Mouse (Mus musculus) mesoderm, embryonic 11.5 days (tissue): ENCODE measurements at regions not wholly inside any gene's neighbourhood (a gene's known extent, or its start where the extent isn't known, plus 50 kb on each side); places are given as distances from the start of the nearest gene placed in this dataset.

ENCODE experiments used
- DNase-seq: peaks from one replicate; pipeline ENCODE4 v3.0.0-alpha.2; 2012; ENCODE audit warnings: low read depth, low spot score

DNA sequence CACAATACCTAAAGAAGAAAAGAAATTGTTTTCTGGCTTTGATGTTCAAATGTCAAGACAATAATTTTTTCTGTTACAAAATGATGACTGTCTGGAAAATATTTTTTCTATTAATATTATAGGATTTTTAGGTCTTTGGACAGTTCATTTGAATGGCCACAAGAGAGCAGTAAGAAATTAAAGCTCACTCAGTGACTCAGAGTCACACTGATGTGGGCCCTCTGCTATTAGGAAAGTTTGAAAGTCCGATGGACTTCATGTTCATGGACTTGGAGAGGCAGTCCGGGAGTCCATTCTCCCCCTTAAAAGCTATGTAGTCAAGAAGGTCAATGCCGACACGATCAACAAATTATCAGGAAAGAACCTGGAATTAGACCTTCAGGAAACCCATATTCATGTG, 657.0 kb downstream of the Mecom start:
- no peak for DNase-seq

DNA sequence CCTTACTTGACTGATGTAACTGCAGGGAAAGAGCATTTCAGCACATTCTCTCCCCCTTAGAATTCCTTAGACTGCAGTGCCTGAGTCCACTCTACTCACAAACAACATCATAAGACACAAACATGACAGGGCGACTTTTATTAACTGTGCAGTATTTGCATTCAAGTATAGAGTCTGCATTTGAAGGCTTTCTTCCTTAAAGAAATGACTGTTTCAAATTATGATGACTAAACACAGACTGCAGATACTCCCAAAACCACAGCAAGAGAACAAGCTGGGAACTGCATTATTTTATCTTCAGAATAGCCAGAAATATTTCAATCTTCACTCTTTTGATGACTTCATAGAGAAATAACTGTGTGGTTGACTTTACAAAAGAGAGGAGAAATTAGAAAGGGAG, 657.5 kb downstream of the Mecom start:
- DNase-seq: no peak

DNA sequence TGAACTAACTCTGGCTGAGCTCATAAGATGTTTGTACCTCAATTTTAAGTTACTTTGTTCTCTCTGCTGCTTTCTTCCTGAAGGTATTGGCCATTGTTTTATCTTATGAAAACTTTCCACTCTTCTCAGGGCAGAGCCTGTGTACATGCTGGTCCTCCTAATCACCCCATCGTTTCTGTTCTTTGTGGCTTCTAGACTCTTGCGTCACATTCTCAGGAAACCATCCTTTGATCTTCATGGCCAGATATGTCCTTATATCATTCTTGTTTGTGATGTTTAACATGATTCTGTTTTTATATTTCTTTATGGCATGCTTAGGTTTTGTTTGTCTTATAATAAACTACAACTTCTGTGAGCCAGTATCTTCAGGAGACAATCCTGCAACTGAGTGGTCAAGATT, 658.2 kb downstream of the Mecom start:
- no peak for DNase-seq

DNA sequence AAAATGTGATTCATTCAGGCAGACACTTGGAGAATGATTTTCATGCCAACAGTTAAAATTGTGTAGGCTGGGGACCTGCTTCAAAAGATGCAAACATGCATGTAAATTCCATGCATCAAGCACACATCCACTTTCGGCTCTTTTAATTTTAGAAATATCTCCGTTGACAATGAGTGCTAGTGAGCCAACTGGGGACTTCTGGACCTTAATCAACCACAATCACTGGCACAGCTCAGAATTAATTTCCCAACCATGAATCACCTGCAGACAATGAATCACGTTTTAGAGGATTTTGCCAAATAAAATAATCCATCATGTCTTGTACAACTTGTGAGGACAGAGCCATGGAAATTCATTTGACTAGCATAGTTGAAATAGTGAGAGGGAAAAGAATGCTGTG, 667.8 kb downstream of the Mecom start:
- no peak for DNase-seq

DNA sequence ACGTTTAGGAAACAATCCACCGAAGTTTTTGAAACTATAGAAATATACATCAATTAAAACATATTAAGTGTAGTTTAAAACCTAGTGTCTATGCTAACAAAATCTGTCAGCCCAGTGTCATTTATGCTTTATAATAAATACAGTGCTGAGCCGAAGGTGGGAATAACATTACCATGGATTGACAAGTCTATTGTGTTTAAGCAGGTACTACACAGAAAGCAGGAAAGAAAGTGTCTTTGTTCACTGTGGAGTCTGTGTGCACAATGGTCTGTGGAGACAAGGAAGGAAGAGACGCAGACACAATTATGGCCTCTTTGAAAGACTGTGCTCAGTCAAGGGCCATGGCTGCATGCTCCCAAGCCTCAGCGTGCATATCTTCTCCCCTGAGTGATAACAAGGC, 672.0 kb downstream of the Mecom start:
- no peak for DNase-seq

DNA sequence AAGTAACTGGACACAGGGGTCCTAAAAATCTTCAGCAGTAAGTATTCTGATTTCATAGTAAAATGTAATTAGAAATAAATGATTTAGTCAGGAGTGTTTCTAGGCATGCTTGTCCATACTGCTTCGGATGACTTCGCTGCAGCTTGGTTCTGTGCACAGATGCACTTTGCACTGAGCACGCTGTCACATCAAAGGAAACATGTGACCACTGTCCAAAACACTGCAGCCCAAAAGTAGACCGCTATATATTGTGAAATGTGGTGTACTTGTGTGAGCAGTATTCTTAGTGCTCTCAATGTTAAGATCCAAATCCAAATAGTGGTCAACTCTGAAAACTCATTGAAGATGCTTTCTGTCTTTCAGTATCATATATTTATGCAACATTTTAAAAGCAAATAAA, 685.4 kb downstream of the Mecom start:
- DNase-seq: no peak

DNA sequence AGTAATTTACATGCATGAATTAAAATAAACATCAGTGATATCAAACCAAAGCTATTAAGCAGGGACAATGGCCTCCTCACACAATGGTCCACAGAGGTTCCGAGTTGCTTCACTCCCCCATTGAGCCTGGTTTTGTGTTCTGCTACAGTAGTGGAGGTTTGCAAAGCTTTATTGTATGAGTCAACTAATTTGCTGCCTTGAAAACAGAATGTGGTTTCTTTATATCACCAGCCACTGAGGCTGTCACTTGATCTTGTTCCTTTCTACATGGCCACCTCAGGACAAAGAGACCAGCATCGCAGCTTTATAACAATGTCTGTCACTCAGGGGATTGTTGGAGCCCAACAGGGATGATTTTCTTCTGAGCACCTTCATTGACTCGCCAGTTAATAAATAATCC, 695.3 kb downstream of the Mecom start:
- no peak for DNase-seq

DNA sequence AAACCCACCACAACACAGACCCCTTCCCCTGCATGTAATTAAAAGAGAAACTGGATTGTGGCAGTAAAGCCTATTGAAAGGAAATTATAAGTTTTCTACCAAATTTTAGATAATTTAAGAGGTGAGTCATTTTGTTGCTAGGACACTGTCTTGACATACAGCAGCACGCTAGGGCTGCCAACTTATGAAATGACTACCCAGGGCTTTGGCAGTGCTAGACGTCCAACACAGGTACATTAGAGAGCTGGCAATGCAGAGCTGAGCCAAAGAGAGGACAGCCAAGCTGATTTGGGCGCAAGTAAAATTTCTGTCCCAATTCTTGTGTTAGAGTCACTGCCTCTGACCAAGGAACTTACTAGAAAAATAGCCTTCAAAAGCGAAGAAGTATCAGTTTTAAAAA, 712.4 kb downstream of the Mecom start:
- no peak for DNase-seq

DNA sequence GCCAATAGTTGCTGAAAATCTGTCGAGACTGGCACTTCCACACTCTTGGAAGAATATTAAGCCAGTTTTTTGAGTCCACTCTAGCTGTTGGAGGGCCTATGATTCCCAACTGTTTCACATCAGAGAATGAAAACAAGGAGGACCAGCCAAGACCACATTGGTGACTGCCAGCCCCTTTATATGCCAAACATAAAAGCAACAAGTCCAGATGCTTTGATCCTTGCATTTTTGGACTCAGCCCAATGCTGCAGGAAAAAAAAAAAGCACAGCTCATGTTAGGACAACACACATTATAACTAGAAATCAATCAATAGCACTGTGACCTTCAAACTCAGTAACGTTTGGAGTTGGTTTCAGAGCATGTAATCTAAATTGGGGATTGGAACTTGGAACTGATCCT, 712.9 kb downstream of the Mecom start:
- DNase-seq: no peak

DNA sequence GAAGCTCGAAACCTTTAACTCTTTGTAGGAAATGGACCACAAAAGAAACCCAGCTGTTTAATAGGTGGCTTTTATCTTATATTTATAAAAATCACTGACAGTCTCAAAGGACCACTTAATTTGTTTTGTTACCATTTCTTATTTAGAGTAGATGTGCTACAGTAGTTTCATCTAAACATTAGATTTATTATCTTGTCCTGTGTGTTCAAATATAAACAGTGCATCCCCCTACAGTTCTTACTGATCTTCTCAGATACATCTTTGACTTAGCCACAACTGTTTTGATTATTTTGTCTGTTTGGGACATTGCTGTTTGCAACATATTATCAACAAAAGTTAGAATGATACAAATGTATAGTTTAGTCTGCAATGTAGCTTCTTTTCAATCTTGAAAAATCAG, 716.5 kb downstream of the Mecom start:
- no peak for DNase-seq

DNA sequence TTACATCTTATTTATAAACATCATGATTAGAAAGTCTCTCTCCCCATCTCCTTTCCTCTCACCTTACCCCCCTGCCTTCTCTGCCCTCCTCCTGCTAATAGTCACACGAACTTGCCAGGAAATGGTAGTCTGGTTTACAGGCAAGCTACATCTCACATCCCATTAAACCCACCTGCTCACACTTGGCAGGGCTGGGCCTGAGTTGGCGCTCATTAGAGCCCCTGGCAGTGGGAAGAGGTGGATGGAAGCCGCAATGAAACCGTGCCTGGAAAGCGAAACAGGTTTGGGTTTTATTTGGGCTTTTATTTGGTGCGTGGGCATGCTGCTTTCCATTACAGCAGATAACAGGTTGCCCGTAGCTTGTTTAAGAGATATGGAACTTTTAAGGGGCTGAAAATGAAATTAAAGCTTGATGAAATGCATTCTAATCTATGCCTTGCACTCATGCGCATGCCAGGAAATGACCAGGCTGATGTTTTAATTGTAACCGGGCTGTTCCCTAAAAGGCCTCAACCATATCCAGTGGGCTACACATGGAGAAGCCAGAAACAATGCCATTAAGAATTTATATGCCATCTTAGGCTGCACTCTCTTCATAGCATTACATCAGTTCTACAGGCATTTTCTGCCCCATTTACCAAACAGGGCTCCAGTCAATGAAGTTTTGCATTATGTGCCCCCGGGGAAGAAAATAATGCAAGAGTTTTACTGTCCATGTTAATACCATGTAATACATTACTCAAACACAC, 725.0 kb downstream of the Mecom start:
- no peak for DNase-seq

DNA sequence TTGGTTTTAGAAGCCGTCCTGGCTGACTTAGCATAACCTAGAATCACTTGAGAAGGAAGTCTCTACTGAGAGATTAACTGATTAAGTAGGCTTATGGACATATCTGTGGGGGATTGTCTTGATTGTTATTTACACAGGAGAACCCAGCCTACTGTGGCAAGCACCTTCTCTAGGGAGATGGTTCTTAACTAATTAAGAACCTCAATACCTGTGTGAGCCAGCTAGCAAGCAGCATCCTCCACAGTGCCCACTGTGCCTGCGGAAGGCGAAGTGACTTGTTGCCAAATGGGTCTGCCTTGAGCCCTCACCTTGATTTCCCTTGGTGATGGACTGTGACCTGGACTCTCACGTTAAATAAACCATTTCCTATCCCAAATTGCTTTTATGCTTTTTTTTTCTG, 730.8 kb downstream of the Mecom start:
- DNase-seq: no peak

DNA sequence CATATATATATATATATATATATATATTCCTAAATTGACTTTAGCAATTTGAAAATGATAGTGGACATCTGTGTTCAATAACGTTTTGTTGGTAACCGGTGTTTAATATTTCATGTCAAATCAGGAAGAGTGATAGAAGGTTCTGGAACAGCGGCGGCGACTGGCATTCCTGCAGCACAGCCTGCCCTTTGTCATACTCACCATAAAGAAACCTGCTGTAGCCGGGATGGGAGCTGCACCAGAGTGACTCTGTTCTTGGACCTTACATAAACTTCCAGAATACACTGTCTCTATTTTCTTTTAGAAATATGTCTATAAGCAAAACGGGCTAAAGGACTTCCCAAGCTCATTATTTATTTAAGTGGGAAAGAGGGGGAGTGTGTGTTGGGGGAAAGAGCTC, 731.5 kb downstream of the Egfem1 start:
- DNase-seq: peak; percentile 30

DNA sequence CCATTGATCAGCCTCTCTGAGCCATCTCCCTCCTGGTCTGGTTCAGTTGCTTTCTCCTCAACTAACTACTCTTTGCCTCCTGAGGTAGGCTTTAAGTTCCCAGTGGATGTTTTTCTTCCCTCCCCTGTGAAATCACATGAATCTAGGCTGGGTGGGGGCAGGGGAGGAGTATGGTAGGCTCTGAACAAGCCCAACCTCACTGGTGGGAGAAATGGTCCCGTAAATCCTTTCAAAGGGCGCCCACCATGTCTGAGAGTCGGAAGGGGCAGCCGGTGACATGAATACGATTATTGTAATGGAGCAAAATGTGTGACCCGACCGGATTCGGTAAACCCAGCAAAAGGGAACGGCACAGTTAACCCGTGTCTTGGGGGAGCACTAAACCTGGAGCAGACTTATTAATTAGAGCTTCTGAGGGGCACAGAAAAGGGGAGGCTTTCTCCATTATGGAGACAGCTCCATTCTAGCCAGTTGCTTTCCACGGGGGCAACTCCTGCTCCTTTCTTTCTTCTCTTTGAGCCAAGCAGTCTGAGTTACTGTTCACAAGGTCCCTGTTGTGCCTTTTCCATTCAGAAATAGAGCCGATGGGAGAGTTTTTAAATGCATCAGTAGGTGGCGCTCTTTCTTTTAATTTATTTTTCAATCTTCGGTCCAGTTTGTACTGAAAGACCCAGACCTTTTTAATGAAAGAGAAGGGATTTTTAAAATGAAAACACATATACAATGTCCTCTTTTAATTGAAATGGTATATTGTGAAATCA, 730.8 kb downstream of the Egfem1 start:
- DNase-seq: peak; percentile 58

DNA sequence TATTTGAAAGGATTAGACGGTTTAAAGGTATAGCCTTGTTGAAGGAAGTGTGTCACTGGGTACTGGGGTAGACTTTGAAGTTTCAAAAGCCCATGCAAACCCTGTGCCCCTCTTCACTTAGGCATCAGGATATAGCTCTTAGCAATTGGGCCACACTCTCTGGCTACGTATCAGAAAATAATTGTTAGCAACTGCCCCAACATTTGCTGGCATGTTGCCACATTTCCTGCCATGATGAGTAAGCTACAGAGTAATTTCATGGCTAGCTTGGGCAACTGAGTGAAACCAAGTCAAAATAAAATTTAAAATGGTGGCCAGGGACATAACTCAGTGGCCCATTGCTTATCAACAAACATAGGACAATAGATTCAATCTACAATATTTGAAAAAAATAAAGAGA, 724.2 kb downstream of the Egfem1 start:
- no peak for DNase-seq

DNA sequence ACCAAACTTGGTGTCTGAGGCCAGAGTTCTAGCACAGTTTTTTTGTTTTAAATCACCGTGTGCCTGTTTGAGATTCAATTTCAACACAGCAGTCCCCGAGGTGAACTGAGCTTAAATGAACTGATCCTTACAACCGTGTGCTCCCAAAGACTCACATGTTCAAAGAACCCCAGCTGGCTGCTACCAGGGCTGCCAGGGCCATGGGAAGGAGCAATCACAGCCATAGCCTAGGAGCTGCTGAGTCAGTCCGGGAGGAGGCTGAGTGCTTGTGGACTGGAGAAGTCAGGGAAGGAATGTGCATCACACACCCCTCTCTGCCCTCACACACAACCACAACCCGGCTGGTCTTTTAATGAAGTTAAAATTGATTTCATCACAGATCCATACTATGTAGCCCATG, 721.6 kb downstream of the Egfem1 start:
- peak; percentile 13 for DNase-seq

DNA sequence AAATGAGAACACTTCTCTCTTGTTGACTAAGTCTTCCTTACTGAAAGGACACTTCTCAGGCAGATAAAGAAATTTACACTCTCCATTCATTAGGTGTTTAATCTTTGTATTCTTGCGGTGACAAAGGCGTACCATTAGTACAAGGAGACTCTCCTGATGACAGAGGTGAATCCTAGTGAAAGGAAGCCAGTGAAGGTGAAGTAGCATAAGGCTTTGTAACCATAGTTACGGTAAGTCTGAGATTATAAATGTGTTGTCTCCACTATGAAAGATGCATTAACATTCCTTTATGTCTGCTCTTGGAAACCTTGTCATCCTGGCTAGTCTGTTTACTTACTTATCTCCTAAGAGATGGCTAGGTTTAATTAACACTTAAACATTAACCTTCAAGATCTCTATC, 719.3 kb downstream of the Egfem1 start:
- DNase-seq: no peak

DNA sequence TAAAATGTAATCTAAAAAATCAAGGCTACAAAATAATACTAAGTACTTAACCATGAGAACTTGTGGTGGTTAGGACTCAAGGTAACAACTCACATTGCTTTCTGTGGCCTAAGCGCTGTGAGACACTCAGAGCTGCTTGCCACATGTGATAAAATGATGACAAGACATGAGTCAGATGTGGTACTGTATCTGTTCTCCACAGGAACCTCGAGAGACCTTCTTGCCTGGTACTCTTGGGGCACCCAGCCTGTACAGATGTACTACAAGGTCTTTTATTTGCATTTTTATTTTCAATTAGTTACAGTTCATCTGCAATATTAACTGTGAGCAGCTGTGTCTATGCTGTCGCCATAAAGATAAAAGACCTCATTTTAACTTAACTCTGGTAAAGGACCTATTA, 692.5 kb downstream of the Egfem1 start:
- DNase-seq: no peak

DNA sequence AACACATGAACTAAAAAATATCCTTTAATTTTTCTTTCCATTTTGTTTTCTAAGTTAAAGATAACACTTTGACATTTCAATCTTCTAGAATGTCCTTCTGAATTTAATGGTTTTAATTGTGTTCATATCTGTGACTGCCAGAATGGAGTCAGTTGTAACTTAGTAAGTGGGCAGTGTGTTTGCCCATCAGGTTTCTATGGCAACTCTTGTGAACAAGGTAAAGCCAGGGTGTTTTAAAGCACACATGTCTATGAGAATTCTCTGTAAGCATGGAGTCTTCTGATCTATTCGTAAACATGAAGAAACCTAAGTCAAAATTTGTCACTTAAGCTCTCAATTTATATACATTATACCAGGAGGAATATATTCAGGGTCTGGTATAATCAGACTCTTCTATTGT, 689.4 kb downstream of the Egfem1 start:
- no peak for DNase-seq

DNA sequence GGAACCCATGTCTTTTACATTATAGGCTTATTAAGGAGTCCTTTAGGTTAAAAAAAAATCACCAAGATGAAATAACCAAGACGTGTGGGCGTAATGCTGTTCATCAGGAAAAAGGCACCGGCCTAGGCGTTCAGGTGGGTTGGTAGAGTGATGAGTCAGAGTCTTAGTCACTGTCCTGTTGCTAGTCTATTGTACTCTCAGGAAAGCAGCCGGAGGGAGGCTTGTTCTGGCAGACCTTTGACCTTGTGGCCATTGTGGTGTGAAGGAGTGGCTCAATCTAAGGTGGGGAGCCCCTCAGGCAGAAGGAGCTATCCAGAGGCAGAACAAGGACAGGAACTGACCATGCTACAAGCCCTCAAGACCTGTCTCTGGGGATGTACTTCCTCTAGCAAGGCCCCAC, 686.8 kb downstream of the Egfem1 start:
- no peak for DNase-seq

DNA sequence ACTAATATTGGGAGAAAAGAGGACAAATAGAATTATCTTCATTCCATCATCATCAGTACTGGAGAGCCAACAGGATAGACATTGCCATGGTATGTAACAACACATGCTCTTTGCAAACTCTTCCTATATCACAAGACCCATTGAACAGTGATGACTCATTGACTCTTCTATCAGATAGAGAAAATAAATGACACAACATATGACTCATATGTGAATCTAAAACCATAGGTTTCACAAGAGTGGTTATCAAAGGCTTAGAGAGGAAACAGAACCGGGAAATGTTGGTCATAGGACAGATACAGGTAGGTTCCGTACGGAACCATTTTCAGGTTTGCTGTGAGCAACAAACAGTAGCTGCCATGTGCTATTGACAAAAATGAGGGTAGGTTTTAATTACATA, 682.2 kb downstream of the Egfem1 start:
- no peak for DNase-seq

DNA sequence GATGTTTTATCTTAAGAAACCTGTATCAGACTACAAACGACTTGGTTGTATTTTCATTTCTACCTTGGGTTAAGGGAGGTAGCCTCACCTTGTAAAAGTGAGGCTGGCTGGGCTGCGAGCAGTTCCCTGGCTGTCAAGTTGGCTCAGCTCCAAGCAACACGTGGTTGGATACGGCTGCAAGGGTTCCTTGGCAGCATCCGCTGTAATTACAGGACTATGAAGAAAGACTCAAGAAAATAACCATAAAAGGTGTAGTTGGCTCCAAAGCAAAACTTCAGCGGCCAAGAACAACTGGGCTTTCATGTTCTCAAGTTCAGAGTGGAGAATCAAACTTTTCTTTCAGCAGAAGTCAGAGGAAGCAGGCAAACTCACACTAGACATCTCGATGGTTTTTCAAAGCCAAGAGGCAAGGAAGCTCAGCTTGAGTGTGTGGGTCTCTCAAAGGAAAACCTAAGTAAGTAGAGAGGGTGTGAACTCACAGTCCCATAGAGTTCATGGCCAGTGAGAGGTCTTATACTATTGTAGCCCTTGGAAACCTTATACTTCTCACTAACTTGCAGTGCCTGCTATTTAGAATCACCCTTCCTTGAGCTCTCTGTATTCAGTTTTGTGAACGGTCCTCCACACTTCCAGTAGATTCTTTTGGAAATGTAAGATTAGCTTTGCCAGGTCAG, 676.1 kb downstream of the Egfem1 start:
- DNase-seq: no peak
